Mouse (Mus musculus): ENCODE data around the gene Pcmtd2. TPM values are rescaled to one million over a fixed set of nuclear protein-coding genes. Genes with fewer than 3 reads are reported as not detected.
A peak's percentile ranks its signal among the peaks of the same experiment; 100 is the strongest.

Pcmtd2 gene
- polyA plus RNA-seq, 1 experiment from 2014 or later: 19.0 TPM

DNA sequence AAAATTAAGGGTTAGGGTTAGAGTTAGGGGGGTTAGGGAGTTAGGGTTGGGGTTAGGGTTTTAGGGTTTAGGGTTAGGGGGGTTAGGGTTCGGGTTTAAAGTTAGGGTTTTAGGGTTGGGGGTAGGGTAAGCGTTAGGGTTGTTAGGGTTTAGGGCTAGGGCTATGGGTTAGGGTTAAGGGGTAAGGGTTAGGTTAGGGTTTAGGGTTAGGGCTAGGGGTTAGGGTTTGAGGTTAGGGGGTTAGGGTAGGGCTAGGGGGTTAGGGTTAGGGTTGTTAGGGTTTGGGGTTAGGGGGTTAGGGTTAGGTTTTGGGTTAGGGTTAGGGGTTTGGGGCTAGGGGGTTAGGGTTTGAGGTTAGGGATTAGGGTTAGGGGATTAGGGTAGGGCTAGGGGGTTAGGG is 33.4 kb downstream of the Pcmtd2 start:
- Histone ChIP-seq H3K27ac (ENCODE audit: low read depth, low read length) (no peak overlapping the region), H3K4me3 (ENCODE audit: low read depth, low read length) (no peak overlapping the region), H3K4me1 (replicated peaks; ENCODE audit: control insufficient read depth, insufficient read depth, low read length) (no peaks in the 10 kb centered on the region), H3K9me3 (ENCODE audit: control insufficient read depth) (no peaks in the 10 kb centered on the region), H3K4me2 (replicated peaks; ENCODE audit: low read depth) (no peak overlapping the region), H3K9ac (ENCODE audit: low read depth, low read length) (no peak overlapping the region), H3K27me3 (replicated peaks; ENCODE audit: control insufficient read depth, insufficient read depth, low read length) (no peaks in the 10 kb centered on the region), H3K36me3 (ENCODE audit: control insufficient read depth, insufficient read depth) (peaks cover 22% of the 10 kb centered on the region)
- 95% methylated on average over 2 of the region's 2 CpGs for WGBS
- no peak for TF ChIP-seq CTCF (IDR thresholded peaks at IDR 0.05; ENCODE audit: low read depth)
- peak; percentile 36; the same call in 1 of the 2 replicates for ATAC-seq

DNA sequence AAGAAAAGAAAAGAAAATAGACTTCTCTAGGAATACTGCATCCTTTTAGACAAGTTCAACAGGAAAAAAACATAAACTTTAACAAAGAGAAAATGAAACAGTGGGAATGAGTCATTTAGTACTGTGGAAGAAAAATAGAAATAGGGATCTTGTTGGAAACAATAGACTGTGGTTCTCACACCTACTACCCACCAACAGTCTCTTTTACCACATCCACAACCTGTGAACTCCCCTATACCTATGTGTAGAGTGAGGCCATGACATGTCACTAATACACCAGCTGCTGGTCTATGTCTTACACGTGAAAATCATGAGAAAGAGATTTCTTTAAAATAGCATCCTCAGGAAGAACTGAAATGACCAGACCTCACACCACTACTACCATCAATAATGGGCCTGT is 41.2 kb downstream of the Pcmtd2 start:
- H3K27ac ChIP-seq (ENCODE audit: low read depth, low read length): no peak overlapping the region
- no peaks in the 10 kb centered on the region for H3K4me1 ChIP-seq (replicated peaks; ENCODE audit: control insufficient read depth, insufficient read depth, low read length)
- no peak for TF ChIP-seq CTCF (IDR thresholded peaks at IDR 0.05; ENCODE audit: low read depth)
- H3K9me3 ChIP-seq (ENCODE audit: control insufficient read depth): no peaks in the 10 kb centered on the region
- WGBS: 66% methylated on average over 1 of the region's 1 CpGs
- H3K4me3 ChIP-seq (ENCODE audit: low read depth, low read length): no peak overlapping the region
- H3K36me3 ChIP-seq (ENCODE audit: control insufficient read depth, insufficient read depth): peaks cover 5% of the 10 kb centered on the region; the same call in 1 of the 2 replicates
- H3K4me2 ChIP-seq (replicated peaks; ENCODE audit: low read depth): no peak overlapping the region
- no peaks in the 10 kb centered on the region for H3K27me3 ChIP-seq (replicated peaks; ENCODE audit: control insufficient read depth, insufficient read depth, low read length)
- no peak for ATAC-seq
- no peak overlapping the region for H3K9ac ChIP-seq (ENCODE audit: low read depth, low read length)

GRCm38 (mm10) chr2:181883022-181883749 is 45.5 kb downstream of the Pcmtd2 start:
- Histone ChIP-seq H3K4me3 (ENCODE audit: low read depth, low read length) (no peak overlapping the region), H3K27ac (ENCODE audit: low read depth, low read length) (peak overlapping the region; percentile 73), H3K27me3 (replicated peaks; ENCODE audit: control insufficient read depth, insufficient read depth, low read length) (no peaks in the 10 kb centered on the region), H3K9me3 (ENCODE audit: control insufficient read depth) (no peaks in the 10 kb centered on the region), H3K9ac (ENCODE audit: low read depth, low read length) (no peak overlapping the region), H3K36me3 (ENCODE audit: control insufficient read depth, insufficient read depth) (no peaks in the 10 kb centered on the region), H3K4me1 (replicated peaks; ENCODE audit: control insufficient read depth, insufficient read depth, low read length) (no peaks in the 10 kb centered on the region), H3K4me2 (replicated peaks; ENCODE audit: low read depth) (no peak overlapping the region)
- 32% methylated on average over 3 of the region's 3 CpGs for WGBS
- peak; percentile 92 for ATAC-seq
- TF ChIP-seq CTCF (IDR thresholded peaks at IDR 0.05; ENCODE audit: low read depth): no peak

Other genes with a start within 250 kb of the Pcmtd2 start
- gene Prpf6, start 246.0 kb upstream of the Pcmtd2 start, polyA plus RNA-seq (2015; fragmentation: Nextera tagmentation; extraction: Ambion mirVana): 30.6 and 33.9 TPM in 2 replicates
- gene Zfp512b, start 245.1 kb upstream of the Pcmtd2 start, polyA plus RNA-seq (2015; fragmentation: Nextera tagmentation; extraction: Ambion mirVana): 13.0 and 16.2 TPM in 2 replicates
- 18.5 and 18.8 TPM in 2 replicates for gene Samd10, start 238.6 kb upstream of the Pcmtd2 start, polyA plus RNA-seq (2015; fragmentation: Nextera tagmentation; extraction: Ambion mirVana)
- 0.26 and 0.55 TPM in 2 replicates for gene Gm29797, start 180.8 kb upstream of the Pcmtd2 start, polyA plus RNA-seq (2015; fragmentation: Nextera tagmentation; extraction: Ambion mirVana)
- 24.7 and 28.5 TPM in 2 replicates for gene Sox18, start 166.2 kb upstream of the Pcmtd2 start, polyA plus RNA-seq (2015; fragmentation: Nextera tagmentation; extraction: Ambion mirVana)
- 6.8 and 8.0 TPM in 2 replicates for gene Tcea2, start 157.5 kb upstream of the Pcmtd2 start, polyA plus RNA-seq (2015; fragmentation: Nextera tagmentation; extraction: Ambion mirVana)
- 11.3 and 12.7 TPM in 2 replicates for gene Rgs19, start 143.9 kb upstream of the Pcmtd2 start, polyA plus RNA-seq (2015; fragmentation: Nextera tagmentation; extraction: Ambion mirVana)
- not detected in 2 replicates for gene Lkaaear1, start 139.4 kb upstream of the Pcmtd2 start, polyA plus RNA-seq (2015; fragmentation: Nextera tagmentation; extraction: Ambion mirVana)
- 0.64 and 0.78 TPM in 2 replicates for gene Oprl1, start 122.8 kb upstream of the Pcmtd2 start, polyA plus RNA-seq (2015; fragmentation: Nextera tagmentation; extraction: Ambion mirVana)
- 0.46 and 1.0 TPM in 2 replicates for gene Myt1, start 74.5 kb upstream of the Pcmtd2 start, polyA plus RNA-seq (2015; fragmentation: Nextera tagmentation; extraction: Ambion mirVana)
- gene Polr3k, start 26.5 kb downstream of the Pcmtd2 start, polyA plus RNA-seq (2015; fragmentation: Nextera tagmentation; extraction: Ambion mirVana): 38.2 and 45.5 TPM in 2 replicates
- not detected in 2 replicates for gene Gm14496, start 153.3 kb downstream of the Pcmtd2 start, polyA plus RNA-seq (2015; fragmentation: Nextera tagmentation; extraction: Ambion mirVana)

All from intestine, postnatal 0 days (tissue).